Mouse (Mus musculus) CD8-positive naive resting alpha-beta T cell, adult 2 months (primary cell): ENCODE measurements around the gene Defb46.

ENCODE experiments used
- DNase-seq, 2 experiments: peaks; one replicate each; pipeline ENCODE4 v3.0.0; 2022; ENCODE audit warnings: low read depth in 2 of 2, low spot score in 2 of 2

Defb46 gene

GRCm38 (mm10) chr8:19239616-19240015 is at the start of gene Defb46:
Gene Defb46 (plus strand): TSS chr8:19239916.
- no peak for DNase-seq

- DNase-seq = no peak
These were observed 14.6 kb upstream of the Defb46 start, which contains the start of gene Defb6 for GRCm38 (mm10) chr8:19225161-19225560. Gene Defb6 (plus strand): TSS chr8:19225478.

- no peak for DNase-seq
These were observed 1.6 kb upstream of the Defb46 start for GRCm38 (mm10) chr8:19238101-19238500.

GRCm38 (mm10) chr8:19247280-19247679 is 7.6 kb downstream of the Defb46 start, which contains the start of gene Defb5:
Gene Defb5 (plus strand): TSS chr8:19247580.
- no peak for DNase-seq

- no peak for DNase-seq
These were observed 18.4 kb downstream of the Defb46 start for GRCm38 (mm10) chr8:19258136-19258535.

- no peak for DNase-seq
These were observed 20.0 kb downstream of the Defb46 start for GRCm38 (mm10) chr8:19259667-19260066.
